Mouse (Mus musculus) bone marrow, adult 2 months (tissue): Measurements from ENCODE around the gene Trir.

Source experiments
- CTCF ChIP-seq: fragments of 200-500 bp; IDR thresholded peaks from 2 replicates; pipeline ENCODE4 v1.5.1; 2011; ENCODE audit warnings: low read length, control low read depth; ENCODE audit not compliant: control insufficient read depth, insufficient read depth
- POLR2A ChIP-seq: fragments of 200-500 bp; IDR thresholded peaks from 2 replicates; pipeline ENCODE4 v1.6.1; 2011; ENCODE audit warnings: low read depth, mild to moderate bottlenecking, control low read depth, low read length, borderline replicate concordance; ENCODE audit not compliant: control insufficient read depth

DNA sequence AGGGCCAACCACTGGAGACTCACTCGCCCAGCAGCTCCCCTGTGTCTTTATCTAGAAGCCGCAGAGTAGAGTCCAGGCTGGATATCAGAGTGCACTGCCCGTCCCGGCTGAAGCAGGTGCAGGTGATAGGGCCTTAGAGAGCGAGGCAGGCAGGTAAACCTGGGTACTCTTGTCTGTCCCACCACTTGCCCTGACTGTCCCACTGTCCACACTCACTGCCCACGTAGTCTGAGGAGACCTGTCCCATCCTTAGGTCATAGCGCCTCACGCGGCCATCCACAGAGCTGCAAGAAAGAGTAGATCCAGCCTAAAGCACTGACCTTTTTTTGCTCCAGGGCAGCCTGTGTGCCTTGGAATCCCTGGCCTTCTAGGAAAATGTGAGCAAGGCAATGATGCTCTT lies 49.4 kb downstream of the Trir start:
- no peak for TF ChIP-seq POLR2A
- TF ChIP-seq CTCF: peak; percentile 41; the same call in 1 of the 2 replicates
